Mouse (Mus musculus): ENCODE data around the gene Nfkbib.

Gene Nfkbib

GRCm38 (mm10) chr7:28767462-28767965 is at the start of gene Nfkbib:
Gene Nfkbib (minus strand): TSS chr7:28767512.
- no peak for DNase-seq (ENCODE audit: low spot score)

GRCm38 (mm10) chr7:28816920-28817319 is 49.6 kb upstream of the Nfkbib start:
- no peak for DNase-seq (ENCODE audit: low spot score)

DNA sequence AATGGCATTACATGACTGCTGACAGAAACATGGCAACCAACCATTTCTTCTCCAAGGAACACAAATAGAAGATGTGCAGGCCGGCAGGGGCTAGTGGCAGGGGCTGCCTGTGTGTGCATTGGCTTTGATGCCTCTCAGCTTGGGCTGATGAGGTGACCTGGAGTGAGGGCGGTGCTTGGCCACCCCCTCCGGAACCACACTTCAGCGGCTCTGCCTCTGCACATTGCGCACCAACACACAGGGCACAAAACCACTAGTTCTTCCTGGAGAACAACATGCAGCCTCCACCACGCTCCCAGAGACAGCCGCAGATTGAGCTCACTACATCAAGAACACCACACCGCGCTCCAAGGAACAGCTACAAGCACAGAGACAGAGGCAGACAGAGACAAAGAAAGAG is 48.9 kb upstream of the Nfkbib start:
- DNase-seq (ENCODE audit: low spot score): no peak

GRCm38 (mm10) chr7:28815230-28815629 is 47.9 kb upstream of the Nfkbib start:
- no peak for DNase-seq (ENCODE audit: low spot score)

GRCm38 (mm10) chr7:28814306-28815034 is 47.2 kb upstream of the Nfkbib start:
- no peak for DNase-seq (ENCODE audit: low spot score)

- no peak for DNase-seq (ENCODE audit: low spot score)
Observed at GRCm38 (mm10) chr7:28812949-28813348, 45.6 kb upstream of the Nfkbib start.

DNA sequence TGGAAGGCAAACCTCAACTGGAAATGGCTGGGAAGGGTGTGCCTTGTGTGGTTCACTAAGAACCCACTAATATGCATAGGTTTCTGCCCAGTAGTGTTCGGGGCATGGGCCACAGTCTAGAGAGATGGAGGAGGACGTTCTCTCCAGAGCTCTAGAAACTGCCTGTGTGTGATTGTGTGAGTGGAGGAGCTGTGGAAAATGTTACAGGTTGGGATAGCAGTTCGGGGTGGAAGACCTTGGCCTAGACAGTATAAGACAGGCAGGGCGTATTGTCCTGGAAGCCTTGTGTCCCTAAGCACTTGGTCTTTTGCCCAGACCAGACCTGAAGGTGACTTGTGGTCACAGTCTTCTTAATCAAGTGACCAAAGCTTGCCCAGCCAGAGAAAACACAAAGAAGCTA is 45.1 kb upstream of the Nfkbib start:
- DNase-seq (ENCODE audit: low spot score): no peak

GRCm38 (mm10) chr7:28811640-28812275 is 44.4 kb upstream of the Nfkbib start:
- DNase-seq (ENCODE audit: low spot score): no peak

- peak; percentile 75 for DNase-seq (ENCODE audit: low spot score)
Observed at GRCm38 (mm10) chr7:28811228-28811627, 43.9 kb upstream of the Nfkbib start.

- peak; percentile 100 for DNase-seq (ENCODE audit: low spot score)
Observed at GRCm38 (mm10) chr7:28810107-28811066, 43.1 kb upstream of the Nfkbib start.

DNA sequence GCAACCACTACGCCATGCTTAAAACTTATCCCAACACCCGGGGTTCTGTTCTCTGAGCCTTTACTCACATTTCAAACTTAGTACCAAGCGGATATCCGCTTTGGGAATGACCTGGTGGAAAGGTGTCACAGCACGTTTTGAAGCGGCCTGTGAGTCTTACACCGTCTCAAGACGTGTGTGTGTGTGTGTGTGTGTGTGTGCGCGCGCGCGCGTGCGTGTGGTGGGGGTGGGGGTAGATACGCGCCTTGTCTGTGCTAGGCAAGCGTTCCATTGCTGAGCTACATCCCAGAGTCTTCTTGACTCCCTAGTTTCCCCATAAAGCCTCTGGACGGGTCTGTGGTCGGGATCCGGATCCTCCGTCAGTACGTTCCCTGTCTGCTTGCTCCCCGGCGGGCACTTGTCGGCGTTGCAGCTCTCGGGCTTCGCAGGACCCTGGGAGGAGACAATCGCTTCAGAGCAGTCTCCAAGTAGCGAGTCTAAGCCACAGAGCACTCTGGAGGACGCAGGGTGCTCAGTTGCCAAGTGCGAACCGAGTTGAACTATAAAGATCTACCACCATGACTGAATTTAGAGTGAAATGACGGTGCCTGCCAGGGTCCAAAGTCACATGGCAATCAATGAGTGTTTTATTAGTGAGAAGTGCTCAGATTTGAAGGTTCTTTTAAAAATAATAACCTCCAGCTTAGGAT is 42.2 kb upstream of the Nfkbib start:
- no peak for DNase-seq (ENCODE audit: low spot score)

DNA sequence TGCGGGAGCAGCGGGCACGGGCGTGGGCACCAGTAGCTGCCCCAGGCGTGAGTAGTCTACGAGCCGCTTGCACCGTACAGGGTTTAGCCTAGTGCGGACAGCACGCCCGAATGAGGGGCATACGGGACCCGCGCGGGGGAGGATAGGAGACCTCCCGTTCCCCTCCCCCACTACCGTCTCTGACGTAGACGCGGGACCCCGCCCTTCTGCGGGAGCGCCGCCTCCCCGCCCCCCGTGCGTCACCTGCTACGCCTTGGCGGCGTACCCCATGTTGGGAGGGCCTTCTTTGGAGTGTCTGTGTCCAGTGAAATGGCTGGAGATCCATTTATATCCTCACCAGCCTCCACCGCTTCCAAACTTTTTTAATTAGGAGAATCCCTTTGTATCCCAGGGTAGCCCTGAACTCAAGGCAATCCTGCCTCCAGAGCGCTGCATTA is 41.7 kb upstream of the Nfkbib start:
- DNase-seq (ENCODE audit: low spot score): peak; percentile 92

- no peak for DNase-seq (ENCODE audit: low spot score)
Observed at GRCm38 (mm10) chr7:28808221-28808941, 41.1 kb upstream of the Nfkbib start, which contains the start of gene Hnrnpl. Gene Hnrnpl (plus strand): TSS chr7:28808541.

GRCm38 (mm10) chr7:28807641-28808220 is 40.4 kb upstream of the Nfkbib start:
- no peak for DNase-seq (ENCODE audit: low spot score)

- no peak for DNase-seq (ENCODE audit: low spot score)
Observed at GRCm38 (mm10) chr7:28806869-28807268, 39.6 kb upstream of the Nfkbib start.

- DNase-seq (ENCODE audit: low spot score): no peak
Observed at GRCm38 (mm10) chr7:28803756-28804155, 36.4 kb upstream of the Nfkbib start.

GRCm38 (mm10) chr7:28802846-28803588 is 35.7 kb upstream of the Nfkbib start:
- DNase-seq (ENCODE audit: low spot score): no peak

- DNase-seq (ENCODE audit: low spot score): no peak
Observed at GRCm38 (mm10) chr7:28801901-28802670, 34.8 kb upstream of the Nfkbib start.

GRCm38 (mm10) chr7:28801451-28801850 is 34.1 kb upstream of the Nfkbib start:
- no peak for DNase-seq (ENCODE audit: low spot score)
